Mouse (Mus musculus) frontal cortex, adult 2 months (tissue): Measurements from ENCODE around the gene Adamts6. TPM values are rescaled to one million over a fixed set of nuclear protein-coding genes. Genes with fewer than 3 reads are reported as not detected.

Experiments
- DNase-seq, 2 experiments: peaks; one replicate each; pipeline ENCODE4 v3.0.0; 2022; ENCODE audit warnings: low spot score in 1 of 2; ENCODE audit errors: extremely low spot score in 1 of 2
- polyA plus RNA-seq: library from polyadenylated mRNA; depleted of rRNA; stranded (reverse); fragments of >200 nt; gene quantifications from 2 replicates; pipeline ENCODE4 v1.2.3, GENCODE M21; 2012; rRNA removed

Adamts6 gene
- 3.0 and 4.2 TPM in 2 replicates for polyA plus RNA-seq

DNA sequence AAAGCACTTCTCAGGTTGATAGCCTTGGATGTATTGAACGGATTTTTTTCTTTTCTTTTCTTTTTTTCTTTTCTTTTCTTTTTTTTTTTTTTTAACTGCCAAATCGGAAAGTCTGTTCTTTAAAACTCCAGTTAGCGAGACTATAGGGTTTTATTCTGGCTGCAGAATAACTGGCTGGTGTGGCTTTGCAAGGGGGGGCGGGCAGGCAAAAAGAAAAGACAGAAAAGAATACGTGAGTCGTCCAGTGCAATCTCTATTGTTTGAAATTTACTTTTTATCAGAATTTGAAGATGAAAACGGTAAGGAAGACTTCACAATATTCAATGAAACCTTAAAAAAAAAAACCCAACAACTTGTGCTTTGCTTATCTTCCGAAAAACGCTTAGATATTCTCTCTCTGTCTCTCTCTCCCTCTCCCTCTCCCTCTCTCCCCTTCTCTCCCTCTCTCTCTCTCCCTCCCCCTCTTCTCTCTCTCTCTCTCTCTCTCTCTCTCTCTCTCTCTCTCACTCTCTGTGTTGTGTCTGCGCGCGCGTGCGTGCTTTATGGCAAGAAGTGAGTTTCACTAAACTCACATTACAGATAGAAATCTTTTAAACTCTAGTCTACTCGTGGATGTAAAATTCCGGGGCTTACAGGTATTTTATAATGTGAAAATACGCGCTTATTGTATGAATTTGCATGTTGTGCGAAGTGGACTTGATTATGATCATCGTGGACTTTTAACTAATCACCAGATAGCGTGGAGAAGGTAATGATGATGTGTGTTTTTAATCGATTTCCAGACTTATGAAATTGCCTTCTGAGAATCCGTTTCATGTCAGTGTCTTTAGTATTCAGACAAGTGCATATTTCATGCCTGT, at the start of gene Adamts6:
Gene Adamts6, plus strand, starts transcription at position 470 of the 860 bp plus-strand sequence.
- peak in 1 of 2 experiments; percentile 23 for DNase-seq

DNA sequence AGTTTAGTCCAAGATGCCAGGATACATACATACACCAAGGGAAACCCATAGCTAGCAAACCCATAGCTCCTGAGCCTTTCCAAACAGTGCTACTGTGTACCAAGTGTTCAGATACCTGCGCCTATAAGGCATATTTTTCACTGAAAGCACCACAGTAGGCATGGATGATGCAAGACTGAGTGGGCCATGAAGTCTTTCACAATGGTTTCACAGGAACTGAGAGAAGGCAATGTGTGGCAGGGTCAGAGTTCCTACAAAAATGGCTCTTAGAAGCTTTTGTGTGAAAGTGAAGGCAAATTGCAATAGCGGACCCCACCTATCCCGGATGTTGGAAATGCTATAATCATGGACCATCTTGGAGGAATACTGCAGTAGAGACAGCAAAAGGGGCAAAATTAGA, 28.6 kb upstream of the Adamts6 start:
- no peak for DNase-seq

DNA sequence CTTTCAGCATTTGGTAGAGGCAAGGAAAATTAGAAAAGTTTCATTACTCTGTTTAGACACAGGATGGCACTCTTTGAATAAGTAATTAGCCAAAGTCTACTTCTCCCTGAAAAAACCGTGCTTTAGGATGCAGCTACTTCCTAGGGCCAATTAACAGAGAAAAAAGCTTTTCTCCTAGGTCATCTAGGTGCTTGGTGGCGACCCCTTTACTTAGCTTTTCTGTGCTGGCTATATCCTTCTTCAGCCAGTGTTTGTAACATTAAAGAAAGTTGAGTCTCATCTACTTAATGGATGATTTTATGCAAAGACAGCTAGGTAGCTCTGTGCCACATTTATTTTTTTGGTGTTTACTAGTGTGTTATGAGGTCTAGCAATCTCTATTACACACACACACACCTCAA, 2.6 kb upstream of the Adamts6 start:
- DNase-seq, result peak in 1 of 2 experiments; percentile 64

DNA sequence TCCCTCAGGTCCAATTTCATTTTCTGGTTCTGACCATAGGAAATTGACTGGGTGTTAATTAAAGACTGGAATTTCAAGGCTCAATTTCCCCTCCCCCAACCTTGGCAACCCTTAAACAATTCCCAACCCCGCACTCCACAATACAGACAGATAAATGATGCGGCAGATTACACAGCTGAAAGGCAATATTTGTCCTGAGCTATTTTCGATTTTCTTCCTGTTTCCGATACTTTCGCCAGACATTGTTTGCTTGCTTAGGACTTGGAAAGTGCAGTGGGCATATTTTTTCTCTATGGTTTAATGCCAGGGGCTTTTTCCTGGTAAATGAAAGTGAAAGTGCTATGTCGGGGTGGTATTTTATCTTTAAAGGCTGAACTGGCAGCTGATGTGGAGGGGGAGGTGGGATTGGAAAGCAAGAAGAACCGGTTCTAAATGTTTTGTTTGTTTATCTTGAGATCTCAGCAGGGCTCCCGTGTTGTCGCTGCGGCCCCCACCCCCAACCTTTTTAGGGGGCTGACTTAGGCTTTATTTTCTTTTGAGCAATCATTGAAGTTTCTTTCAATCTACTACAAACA, 1.8 kb upstream of the Adamts6 start:
- peak in 1 of 2 experiments; percentile 35 for DNase-seq

DNA sequence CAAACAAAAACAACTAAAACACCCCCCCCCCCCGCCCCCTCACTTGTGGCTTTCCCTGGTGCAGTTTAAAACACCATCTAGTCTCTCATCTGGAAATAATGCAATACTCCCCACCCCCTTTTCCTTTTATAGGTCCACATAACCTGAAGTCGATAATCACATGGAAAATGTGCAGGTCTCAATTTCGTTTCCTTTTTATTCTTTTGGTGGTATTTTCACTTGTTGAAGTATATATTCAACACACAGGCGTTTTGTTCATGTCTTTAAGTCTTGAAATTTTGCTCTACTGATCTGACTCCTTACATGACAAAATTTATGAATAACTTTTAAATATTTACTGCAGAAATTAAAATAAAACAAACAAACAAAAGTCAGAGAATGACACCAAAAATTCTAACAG, 1.3 kb upstream of the Adamts6 start:
- peak in 1 of 2 experiments; percentile 9 for DNase-seq

DNA sequence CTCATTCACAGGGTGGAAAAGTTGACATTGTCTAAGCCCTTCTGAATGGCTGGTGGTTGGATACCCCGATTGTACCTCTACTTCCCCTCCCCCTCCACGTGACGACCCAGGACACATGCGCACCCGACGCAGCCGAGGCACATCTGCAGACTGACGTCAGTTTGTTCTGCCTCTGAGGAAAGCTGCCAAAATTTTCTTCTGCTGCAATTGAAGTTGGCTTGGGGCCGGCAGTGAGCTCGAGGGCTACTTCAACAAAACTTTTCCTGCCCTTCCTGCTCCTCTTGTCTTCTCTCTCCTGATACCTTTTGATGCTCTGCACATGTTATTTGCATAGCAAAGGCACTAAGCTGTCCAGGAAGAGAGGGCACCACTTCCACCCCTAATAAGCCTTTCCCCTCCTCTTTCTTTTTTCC, 732 bp upstream of the Adamts6 start:
- DNase-seq, result peak; percentile 85 to 91

DNA sequence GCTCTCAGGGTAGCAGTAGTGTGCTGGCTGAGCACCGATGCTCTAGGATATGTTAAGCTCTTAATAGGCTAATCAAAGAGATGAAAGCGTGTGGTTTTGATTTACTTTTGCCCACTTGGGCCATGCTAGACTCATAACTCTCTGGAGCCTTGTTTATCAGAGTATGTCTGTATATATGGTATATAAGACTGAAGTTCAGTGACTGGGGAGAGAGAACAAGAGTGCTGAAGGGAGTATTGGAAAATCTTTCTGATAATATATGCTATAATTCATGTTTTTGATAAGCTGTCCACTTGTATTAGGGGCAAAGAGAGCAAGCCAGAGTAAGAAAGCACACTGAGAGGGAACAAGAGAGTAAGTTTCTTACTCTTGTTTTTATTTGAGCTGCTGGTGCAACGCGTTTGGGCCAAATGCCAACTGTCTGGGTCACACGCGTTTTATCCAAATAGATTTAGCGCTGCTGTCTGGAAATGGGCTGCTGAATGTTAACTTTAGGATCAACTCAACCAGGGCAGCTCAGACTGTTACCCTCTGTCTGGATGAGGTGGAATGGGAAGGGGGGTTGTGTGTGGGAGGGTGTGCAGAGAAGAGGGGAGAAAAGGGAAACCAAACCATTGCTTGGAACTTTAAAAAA, 708 bp downstream of the Adamts6 start:
- DNase-seq, result peak in 1 of 2 experiments; percentile 42

DNA sequence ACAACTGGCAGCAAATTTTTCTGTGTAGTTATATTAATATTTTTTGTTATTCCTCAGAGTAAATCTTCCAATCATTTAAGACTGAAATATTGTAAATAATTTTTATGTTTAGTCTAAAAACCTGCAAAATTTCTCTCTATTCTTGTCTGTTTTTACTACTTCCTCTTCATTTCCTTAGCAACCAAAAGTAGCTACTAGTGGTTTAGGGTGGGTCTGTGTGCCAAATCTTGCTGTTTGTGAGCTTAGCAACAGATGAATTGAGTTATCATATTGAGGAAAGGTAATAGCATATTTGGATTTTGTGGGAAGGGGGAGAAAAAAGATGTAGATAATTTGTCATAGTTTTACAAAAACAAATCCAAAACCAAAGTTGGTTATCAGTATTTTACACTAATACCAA, 1.5 kb downstream of the Adamts6 start:
- no peak for DNase-seq

DNA sequence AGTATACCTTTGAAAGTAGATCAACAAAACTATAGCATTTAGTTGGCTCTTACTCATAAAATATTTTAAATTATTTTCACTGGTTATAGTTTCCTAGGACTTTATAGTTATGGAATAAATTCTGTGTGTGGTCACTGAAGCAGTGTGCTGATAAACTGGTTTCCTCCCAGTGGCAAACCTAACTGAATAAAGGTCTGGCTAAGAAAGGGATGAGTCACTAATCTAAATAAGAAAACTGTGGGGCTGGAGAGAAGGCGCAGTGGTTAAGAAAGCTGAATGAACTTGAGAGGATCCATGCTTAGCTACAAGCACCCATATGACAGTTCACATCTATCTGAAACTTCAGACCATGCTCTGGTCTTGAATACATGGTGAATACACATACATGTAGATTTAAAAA, 7.8 kb downstream of the Adamts6 start:
- DNase-seq, result no peak

DNA sequence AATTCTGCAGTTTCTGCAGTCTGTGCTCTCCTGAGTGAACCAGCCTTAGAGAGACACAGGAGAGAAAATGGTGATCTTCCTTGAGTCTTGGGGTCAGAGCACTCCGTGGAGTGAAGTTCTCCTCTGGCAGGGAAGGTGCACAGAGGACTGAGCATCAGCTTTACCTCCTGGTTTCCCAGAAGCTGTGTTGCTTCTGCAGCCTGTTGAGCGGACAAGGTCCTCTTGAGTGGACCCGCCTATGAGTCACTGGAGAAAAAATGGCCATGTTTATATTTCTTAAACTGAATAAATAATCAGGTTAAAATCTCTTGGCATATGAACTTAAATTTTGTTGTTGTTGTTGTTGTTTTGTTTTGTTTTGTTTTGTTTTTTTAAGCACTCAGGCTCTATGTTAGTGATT, 41.7 kb downstream of the Adamts6 start:
- DNase-seq, result no peak

DNA sequence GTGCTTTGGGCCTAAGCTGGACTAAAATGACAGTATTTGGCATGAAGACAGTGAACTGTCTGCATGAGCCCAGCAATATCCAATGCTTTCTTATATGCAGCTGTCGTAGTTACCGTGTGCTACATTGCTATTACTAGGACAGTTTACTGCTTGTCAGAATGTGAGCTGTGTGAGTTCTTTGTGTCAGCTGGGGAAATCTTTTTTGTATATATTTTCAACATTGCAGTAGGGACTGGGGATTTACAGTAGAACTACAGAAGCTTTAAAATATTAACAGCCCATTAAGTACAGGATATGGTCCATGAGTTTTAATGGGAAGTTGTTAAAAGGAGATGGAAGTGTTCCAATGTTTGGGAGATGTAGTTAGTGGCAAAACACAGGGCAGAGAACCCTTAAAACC, 42.1 kb downstream of the Adamts6 start:
- no peak for DNase-seq

DNA sequence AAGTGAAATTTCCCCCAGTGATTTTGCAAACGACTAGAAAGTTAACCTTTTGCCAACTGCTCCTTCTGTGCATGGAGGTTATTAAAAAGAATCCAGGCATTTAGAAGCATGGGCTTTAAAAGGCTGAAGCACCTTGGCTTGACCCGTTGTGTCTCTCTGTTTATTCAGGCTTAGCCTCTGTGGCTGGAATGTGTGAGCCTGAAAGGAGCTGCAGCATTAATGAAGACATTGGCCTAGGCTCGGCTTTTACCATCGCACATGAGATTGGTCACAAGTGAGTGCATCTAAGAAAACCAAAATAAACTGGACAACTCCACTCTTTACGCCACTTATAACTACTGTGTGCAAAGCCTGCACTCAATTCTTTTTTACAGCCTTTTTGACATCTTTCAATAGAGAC, 65.0 kb downstream of the Adamts6 start:
- no peak for DNase-seq

DNA sequence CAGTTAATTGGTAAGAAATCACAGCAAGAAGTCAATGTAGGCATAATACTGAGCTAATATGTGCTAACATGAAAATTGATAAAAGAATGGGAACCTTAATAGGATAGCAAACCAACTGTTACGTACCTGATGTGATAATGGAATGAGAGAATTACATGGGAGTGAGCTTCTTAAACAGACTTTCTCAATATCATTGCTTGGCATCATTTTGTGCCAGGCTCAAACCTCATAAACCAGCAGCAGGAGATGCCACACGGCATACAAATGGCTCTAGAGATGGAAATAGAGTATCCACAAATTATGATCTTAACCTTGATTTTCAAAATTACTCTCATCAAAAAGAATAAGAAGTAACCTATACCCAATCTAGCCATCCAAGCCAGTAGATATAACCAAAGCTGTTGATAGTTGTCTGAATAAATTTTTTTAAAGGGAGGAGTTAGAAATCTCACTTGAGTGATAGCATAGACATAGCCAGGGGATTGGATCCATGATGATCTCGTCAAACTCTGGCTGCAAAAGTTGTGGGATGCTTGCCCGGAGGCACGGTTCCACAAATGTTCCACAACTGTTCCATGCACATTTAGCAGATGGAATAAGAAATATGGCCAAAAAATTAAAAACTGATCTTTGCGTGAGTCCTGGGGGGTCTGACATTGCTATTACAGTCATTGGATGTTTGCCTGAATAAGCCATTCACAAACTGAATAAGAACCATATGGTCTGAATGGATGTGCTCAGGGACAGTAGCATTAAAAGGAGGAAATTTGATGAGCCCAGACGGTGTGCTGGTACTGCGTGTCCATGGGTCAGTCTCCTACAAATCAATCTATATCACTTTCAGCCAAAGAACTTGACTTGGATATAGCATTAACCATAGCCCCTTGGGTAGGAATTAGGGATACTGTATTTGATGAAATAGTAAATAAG, 106.1 kb downstream of the Adamts6 start:
- no peak for DNase-seq

DNA sequence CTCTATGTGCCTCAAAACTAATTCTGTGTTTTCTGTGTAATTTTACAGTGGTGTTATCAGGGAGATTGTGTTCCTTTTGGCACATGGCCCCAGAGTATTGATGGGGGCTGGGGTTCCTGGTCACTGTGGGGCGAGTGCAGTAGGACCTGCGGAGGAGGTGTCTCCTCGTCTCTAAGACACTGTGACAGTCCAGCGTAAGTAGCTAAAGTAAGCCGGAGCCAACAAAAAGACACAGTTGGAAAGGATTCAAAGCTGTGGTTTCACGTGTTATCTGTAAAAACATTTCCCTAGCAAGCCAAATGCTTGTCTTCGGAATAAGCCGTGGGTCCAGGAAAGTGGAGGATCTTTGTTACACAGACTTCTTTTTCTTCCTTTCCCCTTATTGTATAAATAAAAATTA, 110.2 kb downstream of the Adamts6 start:
- peak in 1 of 2 experiments; percentile 9 for DNase-seq

DNA sequence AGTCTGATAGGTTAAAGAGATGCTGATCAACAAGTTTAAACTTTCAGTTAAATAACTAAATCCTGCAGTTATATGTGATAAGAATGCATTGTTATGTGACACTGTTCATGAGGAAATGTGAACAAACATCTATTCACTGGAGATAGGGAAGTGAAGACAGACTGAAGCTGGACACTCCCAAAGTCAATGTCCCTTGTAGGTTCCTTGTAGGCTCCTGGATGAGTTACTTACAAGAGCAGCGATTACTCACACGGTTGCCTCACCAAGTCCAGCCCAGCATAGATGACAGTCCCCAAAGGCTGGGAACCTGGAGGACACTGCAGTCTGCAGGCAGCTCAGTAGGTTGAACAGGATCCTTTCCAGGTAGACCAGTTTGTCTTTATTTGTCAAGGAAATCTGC, 145.1 kb downstream of the Adamts6 start:
- no peak for DNase-seq

DNA sequence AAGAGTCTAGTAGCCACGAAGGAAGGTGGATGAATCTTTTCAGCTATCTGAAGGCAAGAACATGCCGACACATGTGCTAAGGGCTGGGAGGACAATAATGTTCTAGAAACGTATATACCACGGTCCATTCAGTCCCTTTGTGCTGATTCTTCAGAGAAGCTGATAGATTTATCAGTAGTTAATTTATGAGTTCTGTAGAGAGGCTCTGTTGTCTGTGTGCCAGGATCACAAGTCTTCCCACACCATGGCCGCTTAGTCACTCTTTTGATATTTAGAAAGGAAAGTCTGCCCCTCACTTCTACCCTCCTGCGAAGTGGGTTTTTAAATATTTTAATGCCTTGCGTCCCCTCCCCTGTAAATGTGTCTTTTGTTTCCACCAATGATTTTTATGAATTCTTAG, 154.9 kb downstream of the Adamts6 start:
- no peak for DNase-seq

DNA sequence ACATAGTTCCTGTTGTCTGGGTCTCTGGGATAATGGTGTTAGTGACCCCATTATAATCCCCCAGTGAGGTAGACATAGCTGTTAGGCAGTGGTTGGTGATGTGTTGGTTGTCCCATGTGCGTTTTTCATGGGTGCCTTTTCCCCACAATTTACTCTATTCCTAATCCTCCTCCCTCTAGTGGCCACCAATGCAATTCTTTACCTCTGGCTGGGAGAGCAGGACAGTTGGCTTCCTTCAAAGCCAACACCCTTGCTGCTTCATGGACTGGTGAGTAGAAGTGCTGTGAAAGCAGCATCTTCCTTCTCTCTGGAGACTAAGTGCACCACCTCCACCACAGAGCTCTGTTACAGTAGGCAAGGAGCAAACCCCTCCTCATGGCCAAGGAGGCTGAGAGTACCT, 157.8 kb downstream of the Adamts6 start:
- no peak for DNase-seq

DNA sequence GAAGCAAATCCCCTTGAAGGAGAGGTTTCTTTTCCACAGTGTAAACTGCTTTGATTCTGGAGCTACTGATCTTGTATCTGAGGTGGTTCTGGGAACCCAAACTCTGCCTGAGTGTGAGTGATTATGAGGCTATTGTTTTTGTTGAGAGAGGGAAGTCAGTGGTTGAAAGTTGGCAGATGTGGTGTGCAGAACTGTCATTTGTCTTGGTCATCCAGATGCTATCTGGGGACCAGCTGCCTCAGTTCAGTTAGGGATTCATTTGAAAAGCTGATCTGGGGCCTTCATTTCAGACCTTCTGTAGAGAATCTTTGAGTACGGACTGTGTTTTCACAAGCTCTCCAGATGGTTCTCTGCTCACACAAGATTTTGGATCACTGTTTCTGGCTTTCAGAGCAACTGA, 159.3 kb downstream of the Adamts6 start:
- no peak for DNase-seq

DNA sequence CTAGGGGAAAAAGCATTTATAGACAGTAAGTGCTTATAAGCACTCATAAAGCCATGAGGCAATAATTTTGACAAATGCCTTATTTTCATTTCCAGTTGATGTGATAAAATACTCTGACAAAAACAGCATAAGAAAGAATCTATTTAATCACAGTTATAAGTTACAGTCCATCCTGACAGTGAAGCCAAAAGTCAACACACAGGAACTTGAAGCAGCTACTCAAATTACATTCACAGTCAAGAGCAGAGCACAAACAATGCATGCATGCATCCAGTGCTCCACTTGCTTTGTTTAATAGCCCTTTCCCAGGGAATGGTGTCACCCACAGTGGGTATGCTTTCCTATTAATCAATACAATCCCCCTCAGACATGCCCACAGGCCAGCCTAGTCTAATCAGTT, 159.8 kb downstream of the Adamts6 start:
- no peak for DNase-seq

DNA sequence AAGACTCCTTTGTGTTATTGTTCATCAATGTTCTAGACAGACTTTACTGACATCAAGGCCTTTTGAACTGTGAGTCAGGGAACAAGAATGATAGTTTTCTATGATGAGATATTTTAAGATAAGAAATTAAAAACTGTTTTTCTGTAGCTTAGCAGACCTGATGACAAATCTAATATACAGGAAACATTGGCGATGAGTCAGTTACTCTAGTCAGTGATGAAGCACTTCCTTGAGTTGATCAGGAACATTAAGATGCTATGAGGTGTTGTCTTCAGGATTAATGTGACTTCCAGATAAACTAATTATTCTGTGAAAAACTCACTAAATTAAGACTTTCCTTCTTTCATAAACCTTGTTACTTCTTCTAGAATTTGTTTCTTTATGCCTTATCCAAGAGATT, 160.7 kb downstream of the Adamts6 start:
- DNase-seq, result no peak
